Mouse (Mus musculus) neural tube, embryonic 11.5 days (tissue): ENCODE data around the gene Ccnt1. TPM values are rescaled to one million over a fixed set of nuclear protein-coding genes. Genes with fewer than 3 reads are reported as not detected.

ENCODE experiments used
- ATAC-seq: fragments of 200-750 bp; cut with Nextera tagmentation; 2 replicates; pipeline ENCODE4 v1.8.0; 2017; ENCODE audit warnings: moderate number of reproducible peaks, mild to moderate bottlenecking, moderate TSS enrichment, moderate library complexity; ENCODE audit not compliant: insufficient read depth, low FRiP score, low TSS enrichment
- DNase-seq: peaks from one replicate; pipeline ENCODE4 v3.0.0-alpha.2; 2015; ENCODE audit warnings: low spot score
- H3K27ac ChIP-seq: fragments of 300-500 bp; sonication (generic); 2 replicates; pipeline ENCODE4 v1.5.1; 2014; ENCODE audit warnings: low read depth, mild to moderate bottlenecking, low read length
- H3K27me3 ChIP-seq: fragments of 300-500 bp; sonication (generic); 2 replicates; pipeline ENCODE4 v1.6.1; 2014; ENCODE audit warnings: mild to moderate bottlenecking, low read length, mixed read lengths; ENCODE audit not compliant: control insufficient read depth, insufficient read depth
- H3K36me3 ChIP-seq: fragments of 300-500 bp; sonication (generic); 2 replicates; pipeline ENCODE4 v1.6.1; 2014; ENCODE audit warnings: mild to moderate bottlenecking, low read length, moderate library complexity, mixed read lengths; ENCODE audit not compliant: control insufficient read depth, insufficient read depth
- H3K4me1 ChIP-seq: fragments of 300-500 bp; sonication (generic); 2 replicates; pipeline ENCODE4 v1.6.1; 2014; ENCODE audit warnings: low read length, mixed read lengths; ENCODE audit not compliant: control insufficient read depth, insufficient read depth
- H3K4me2 ChIP-seq: fragments of 300-500 bp; sonication (generic); 2 replicates; pipeline ENCODE4 v1.6.1; 2014; ENCODE audit warnings: low read depth, mild to moderate bottlenecking, moderate library complexity
- H3K4me3 ChIP-seq: fragments of 300-500 bp; sonication (generic); 2 replicates; pipeline ENCODE4 v1.5.1; 2014; ENCODE audit warnings: low read depth, low read length
- H3K9ac ChIP-seq: fragments of 300-500 bp; sonication (generic); 2 replicates; pipeline ENCODE4 v1.6.1; 2014; ENCODE audit warnings: mild to moderate bottlenecking, low read length
- H3K9me3 ChIP-seq: fragments of 300-500 bp; sonication (generic); 2 replicates; pipeline ENCODE4 v1.6.1; 2016; ENCODE audit warnings: low read length; ENCODE audit not compliant: control insufficient read depth
- WGBS: fragments of 180-500 bp; shearing (Covaris S2); extraction: QIAGEN DNeasy Blood & Tissue Kit; methylation state at CpG from one replicate; pipeline ENCODE4 v1.1.7; 2014; 5-methylcytosine and 5-hydroxymethylcytosine counted together
- microRNA-seq: library from miRNA; unstranded; fragments of <30 nt; microRNA quantifications from one replicate; pipeline ENCODE4, GENCODE M21; 2016
- polyA plus RNA-seq: library from polyadenylated mRNA; unstranded; fragments of >200 nt; fragmentation: Nextera tagmentation; extraction: Ambion mirVana; gene quantifications from 2 replicates; pipeline ENCODE4 v1.2.1, GENCODE M21; 2014

The Ccnt1 gene
- polyA plus RNA-seq, 1 experiment from 2014 or later, result 65.6 TPM

DNA sequence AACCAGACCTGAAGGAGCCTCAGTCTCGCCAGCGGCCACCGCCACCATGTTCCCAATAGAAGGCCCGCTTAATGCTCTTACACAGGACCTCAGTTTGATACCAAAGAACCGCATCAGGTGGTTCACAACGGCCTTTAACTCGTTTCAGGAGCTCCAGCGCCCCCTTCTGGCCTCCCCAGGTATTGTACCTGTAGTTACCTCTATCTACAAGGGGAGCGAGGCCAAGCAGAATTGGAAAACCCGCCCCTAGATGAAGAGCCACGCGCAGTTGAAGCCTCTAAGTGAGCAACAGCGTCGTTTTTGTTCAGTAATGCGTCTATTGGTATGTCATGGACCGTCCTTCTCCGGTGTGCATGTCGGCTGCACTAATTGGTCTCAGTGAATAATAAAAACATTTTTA lies 66.2 kb downstream of the Ccnt1 start:
- Histone ChIP-seq H3K36me3 (no peaks in the 10 kb centered on the region), H3K9me3 (no peaks in the 10 kb centered on the region), H3K4me2 (no peak overlapping the region), H3K27ac (no peak overlapping the region), H3K27me3 (no peaks in the 10 kb centered on the region), H3K4me3 (no peak overlapping the region), H3K4me1 (no peaks in the 10 kb centered on the region), H3K9ac (no peak overlapping the region)
- 12% methylated on average over 18 of the region's 18 CpGs for WGBS
- DNase-seq (peak; percentile 73), ATAC-seq (no peak)

DNA sequence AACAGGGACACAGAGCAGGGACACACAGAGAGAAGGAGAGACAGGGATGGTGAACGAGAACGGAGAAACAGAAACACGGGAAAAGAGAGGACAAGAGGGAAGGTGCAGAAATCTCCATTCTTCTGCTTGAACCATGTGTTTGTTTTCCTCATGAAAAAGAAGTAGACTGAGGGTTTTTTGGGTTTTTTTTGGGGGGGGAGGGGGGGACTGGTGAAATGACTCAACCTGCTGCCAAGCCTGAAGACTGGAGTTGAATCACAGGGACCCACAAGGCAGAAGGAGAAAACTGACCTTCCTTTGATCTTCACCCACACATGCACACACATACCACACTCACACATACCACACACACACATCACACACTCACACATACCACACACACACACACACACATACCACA lies 67.4 kb downstream of the Ccnt1 start:
- Histone ChIP-seq H3K4me3 (no peak overlapping the region), H3K36me3 (no peaks in the 10 kb centered on the region), H3K27ac (no peak overlapping the region), H3K4me2 (no peak overlapping the region), H3K4me1 (no peaks in the 10 kb centered on the region), H3K9me3 (no peaks in the 10 kb centered on the region), H3K27me3 (no peaks in the 10 kb centered on the region), H3K9ac (no peak overlapping the region)
- WGBS, result 85% methylated on average over 3 of the region's 3 CpGs
- ATAC-seq (no peak), DNase-seq (no peak)

- ATAC-seq (no peak), DNase-seq (no peak)
- no peaks in the 10 kb centered on the region for H3K9me3 ChIP-seq
- no peak overlapping the region for H3K4me2 ChIP-seq
- no peaks in the 10 kb centered on the region for H3K27me3 ChIP-seq
- 90% methylated on average over 17 of the region's 17 CpGs for WGBS
- H3K4me3 ChIP-seq, result no peak overlapping the region
- no peak overlapping the region for H3K9ac ChIP-seq
- H3K36me3 ChIP-seq, result no peaks in the 10 kb centered on the region
- no peak overlapping the region for H3K27ac ChIP-seq
- no peaks in the 10 kb centered on the region for H3K4me1 ChIP-seq
These were observed 73.1 kb downstream of the Ccnt1 start for GRCm38 (mm10) chr15:98497631-98498030.

- no peak within 1 kb of the TSS for H3K4me2 ChIP-seq
- no peak within 1 kb of the TSS for H3K4me3 ChIP-seq
- no peaks in the 10 kb centered on the region for H3K9me3 ChIP-seq
- ATAC-seq (no peak), DNase-seq (no peak)
- no peak within 1 kb of the TSS for H3K9ac ChIP-seq
- 64% methylated on average over 4 of the region's 4 CpGs for WGBS
- H3K36me3 ChIP-seq, result no peaks in the 10 kb centered on the region
- no peak within 1 kb of the TSS for H3K27ac ChIP-seq
- no peaks in the 10 kb centered on the region for H3K4me1 ChIP-seq
- H3K27me3 ChIP-seq, result no peaks in the 10 kb centered on the region
These were observed 78.6 kb downstream of the Ccnt1 start, which contains the start of gene Olfr279 for GRCm38 (mm10) chr15:98492102-98492501. TSS of gene Olfr279 (plus strand) at chr15:98492402.

DNA sequence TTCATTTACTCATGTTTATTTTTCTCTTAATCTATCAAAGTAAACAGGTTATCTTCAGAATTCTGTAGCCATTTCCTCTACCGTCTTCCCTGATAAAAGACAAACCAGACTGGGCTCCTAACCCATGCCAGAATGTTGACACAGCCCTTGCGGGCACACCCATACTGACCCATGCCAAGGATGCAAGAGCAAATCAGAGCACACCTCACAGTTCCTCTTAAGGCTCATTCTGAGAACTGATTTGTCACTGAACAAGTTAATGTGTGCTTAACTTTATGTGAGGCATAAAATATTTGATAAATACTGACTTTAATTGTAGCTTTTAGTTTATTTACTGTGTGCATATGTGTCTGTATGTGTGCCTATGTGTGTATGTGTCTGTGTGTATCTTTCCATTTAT lies 79.4 kb downstream of the Ccnt1 start:
- Histone ChIP-seq H3K27ac (no peak overlapping the region), H3K9me3 (no peaks in the 10 kb centered on the region), H3K4me1 (no peaks in the 10 kb centered on the region), H3K36me3 (no peaks in the 10 kb centered on the region), H3K4me2 (no peak overlapping the region), H3K27me3 (no peaks in the 10 kb centered on the region), H3K4me3 (no peak overlapping the region), H3K9ac (no peak overlapping the region)
- ATAC-seq (no peak), DNase-seq (no peak)
- WGBS, result 84% methylated on average over 2 of the region's 2 CpGs

Small RNA genes lying within 50 kb of the gene (microRNA-seq; reads per million reads assigned to microRNA genes)
- not detected for gene Mir1291

Other genes with a start within 250 kb of the Ccnt1 start
- not detected in 2 replicates for gene Olfr284, start 229.9 kb downstream of the Ccnt1 start, polyA plus RNA-seq
- gene Olfr283, start 190.0 kb downstream of the Ccnt1 start, polyA plus RNA-seq, result not detected in 2 replicates
- not detected in 2 replicates for gene Olfr282, start 139.7 kb downstream of the Ccnt1 start, polyA plus RNA-seq
- gene Olfr281, start 118.3 kb downstream of the Ccnt1 start, polyA plus RNA-seq, result not detected in 2 replicates
- gene OR5BS1P, start 101.0 kb downstream of the Ccnt1 start, polyA plus RNA-seq, result not detected in 2 replicates
- 0.45 TPM in 1 of 2 replicates, not detected in the other for gene Lalba, start 88.2 kb downstream of the Ccnt1 start, polyA plus RNA-seq
- gene Olfr279, start 78.5 kb downstream of the Ccnt1 start, polyA plus RNA-seq, result not detected in 2 replicates
- 142 and 143 TPM in 2 replicates for gene Kansl2, start 36.7 kb downstream of the Ccnt1 start, polyA plus RNA-seq
- gene 4930415O20Rik, start 81 bp upstream of the Ccnt1 start, polyA plus RNA-seq, result not detected in 2 replicates
- 11.4 and 12.7 TPM in 2 replicates for gene Adcy6, start 39.2 kb upstream of the Ccnt1 start, polyA plus RNA-seq
- gene Cacnb3, start 59.9 kb upstream of the Ccnt1 start, polyA plus RNA-seq, result 57.4 and 58.4 TPM in 2 replicates
- 19.5 and 24.1 TPM in 2 replicates for gene Ddx23, start 92.0 kb upstream of the Ccnt1 start, polyA plus RNA-seq
- gene Rnd1, start 106.5 kb upstream of the Ccnt1 start, polyA plus RNA-seq, result 5.2 and 5.3 TPM in 2 replicates
- gene Ccdc65, start 137.3 kb upstream of the Ccnt1 start, polyA plus RNA-seq, result 0.70 and 0.96 TPM in 2 replicates
- gene Fkbp11, start 157.3 kb upstream of the Ccnt1 start, polyA plus RNA-seq, result 12.1 and 12.6 TPM in 2 replicates
- 42.0 and 44.0 TPM in 2 replicates for gene Arf3, start 192.3 kb upstream of the Ccnt1 start, polyA plus RNA-seq
- gene Wnt10b, start 207.2 kb upstream of the Ccnt1 start, polyA plus RNA-seq, result 0.51 and 0.95 TPM in 2 replicates
- gene Wnt1, start 218.9 kb upstream of the Ccnt1 start, polyA plus RNA-seq, result 11.8 and 12.9 TPM in 2 replicates
- 0.48 and 0.78 TPM in 2 replicates for gene Ddn, start 238.6 kb upstream of the Ccnt1 start, polyA plus RNA-seq